Mouse (Mus musculus): Measurements from ENCODE around the gene 2210016L21Rik. TPM values are rescaled to one million over a fixed set of nuclear protein-coding genes. Genes with fewer than 3 reads are reported as not detected.

Gene 2210016L21Rik
- total and polyA plus RNA-seq, 2 experiments from 2014 or later, result 16.0 to 32.2 TPM

- Histone ChIP-seq H3K4me1 (ENCODE audit: control insufficient read depth, insufficient read depth) (no peaks in the 10 kb centered on the region), H3K27ac (ENCODE audit: low read depth) (no peak overlapping the region), H3K4me3 (ENCODE audit: low read depth, low read length) (no peak overlapping the region), H3K4me2 (ENCODE audit: low read depth, low read length) (no peak overlapping the region), H3K9me3 (replicated peaks; ENCODE audit: control insufficient read depth, low read length) (no peaks in the 10 kb centered on the region), H3K27me3 (ENCODE audit: control insufficient read depth, insufficient read depth, low read length) (0 out of 2 replicates have a peak, but pooled peaks cover 3% of the 10 kb centered on the region), H3K9ac (replicated peaks; ENCODE audit: low read depth, low read length) (no peak overlapping the region), H3K36me3 (replicated peaks; ENCODE audit: control insufficient read depth, insufficient read depth, low read length) (0 out of 2 replicates have a peak, but pooled peaks cover 18% of the 10 kb centered on the region)
- 52% methylated on average over 1 of the region's 1 CpGs for WGBS
- DNase-seq (ENCODE audit: low spot score) (peak; percentile 15), ATAC-seq (ENCODE audit: insufficient read depth, low read depth) (0 out of 2 replicates have a peak, but pooled peaks have one; percentile 36)
- TF ChIP-seq EP300 (IDR thresholded peaks at IDR 0.05; ENCODE audit: low read depth) (no peak), CTCF (IDR thresholded peaks at IDR 0.05; ENCODE audit: low read depth) (peak; percentile 80)
Observed at GRCm38 (mm10) chr5:114902413-114902812, 39.5 kb upstream of the 2210016L21Rik start.

GRCm38 (mm10) chr5:114908598-114909305, 33.2 kb upstream of the 2210016L21Rik start:
- 53% methylated on average over 13 of the region's 13 CpGs for WGBS
- H3K4me1 ChIP-seq (ENCODE audit: control insufficient read depth, insufficient read depth), result no peaks in the 10 kb centered on the region
- TF ChIP-seq CTCF (IDR thresholded peaks at IDR 0.05; ENCODE audit: low read depth) (no peak), EP300 (IDR thresholded peaks at IDR 0.05; ENCODE audit: low read depth) (no peak)
- H3K9me3 ChIP-seq (replicated peaks; ENCODE audit: control insufficient read depth, low read length), result no peaks in the 10 kb centered on the region
- no peak overlapping the region for H3K27ac ChIP-seq (ENCODE audit: low read depth)
- H3K9ac ChIP-seq (replicated peaks; ENCODE audit: low read depth, low read length), result no peak overlapping the region
- H3K4me3 ChIP-seq (ENCODE audit: low read depth, low read length), result no peak overlapping the region
- H3K27me3 ChIP-seq (ENCODE audit: control insufficient read depth, insufficient read depth, low read length), result no peaks in the 10 kb centered on the region
- 0 out of 2 replicates have a peak, but pooled peaks cover 23% of the 10 kb centered on the region for H3K36me3 ChIP-seq (replicated peaks; ENCODE audit: control insufficient read depth, insufficient read depth, low read length)
- ATAC-seq (ENCODE audit: insufficient read depth, low read depth) (no peak), DNase-seq (ENCODE audit: low spot score) (no peak)
- no peak overlapping the region for H3K4me2 ChIP-seq (ENCODE audit: low read depth, low read length)

- Histone ChIP-seq H3K9me3 (replicated peaks; ENCODE audit: control insufficient read depth, low read length) (no peaks in the 10 kb centered on the region), H3K4me1 (ENCODE audit: control insufficient read depth, insufficient read depth) (no peaks in the 10 kb centered on the region), H3K27ac (ENCODE audit: low read depth) (no peak overlapping the region), H3K9ac (replicated peaks; ENCODE audit: low read depth, low read length) (no peak overlapping the region), H3K4me3 (ENCODE audit: low read depth, low read length) (no peak overlapping the region), H3K4me2 (ENCODE audit: low read depth, low read length) (no peak overlapping the region), H3K27me3 (ENCODE audit: control insufficient read depth, insufficient read depth, low read length) (no peaks in the 10 kb centered on the region), H3K36me3 (replicated peaks; ENCODE audit: control insufficient read depth, insufficient read depth, low read length) (0 out of 2 replicates have a peak, but pooled peaks cover 5% of the 10 kb centered on the region)
- no peak for TF ChIP-seq CTCF (IDR thresholded peaks at IDR 0.05; ENCODE audit: low read depth)
- no peak for TF ChIP-seq EP300 (IDR thresholded peaks at IDR 0.05; ENCODE audit: low read depth)
- 40% methylated on average over 4 of the region's 4 CpGs for WGBS
- no peak for DNase-seq (ENCODE audit: low spot score)
- no peak for ATAC-seq (ENCODE audit: insufficient read depth, low read depth)
Observed at GRCm38 (mm10) chr5:114913686-114914085, 28.3 kb upstream of the 2210016L21Rik start.

- Histone ChIP-seq H3K9ac (replicated peaks; ENCODE audit: low read depth, low read length) (no peak overlapping the region), H3K4me2 (ENCODE audit: low read depth, low read length) (no peak overlapping the region), H3K9me3 (replicated peaks; ENCODE audit: control insufficient read depth, low read length) (no peaks in the 10 kb centered on the region), H3K27ac (ENCODE audit: low read depth) (no peak overlapping the region), H3K27me3 (ENCODE audit: control insufficient read depth, insufficient read depth, low read length) (no peaks in the 10 kb centered on the region), H3K36me3 (replicated peaks; ENCODE audit: control insufficient read depth, insufficient read depth, low read length) (0 out of 2 replicates have a peak, but pooled peaks cover 5% of the 10 kb centered on the region), H3K4me3 (ENCODE audit: low read depth, low read length) (no peak overlapping the region), H3K4me1 (ENCODE audit: control insufficient read depth, insufficient read depth) (no peaks in the 10 kb centered on the region)
- ATAC-seq (ENCODE audit: insufficient read depth, low read depth) (no peak), DNase-seq (ENCODE audit: low spot score) (no peak)
- WGBS, result 60% methylated on average over 8 of the region's 8 CpGs
- no peak for TF ChIP-seq EP300 (IDR thresholded peaks at IDR 0.05; ENCODE audit: low read depth)
- no peak for TF ChIP-seq CTCF (IDR thresholded peaks at IDR 0.05; ENCODE audit: low read depth)
Observed at GRCm38 (mm10) chr5:114914855-114915254, 27.1 kb upstream of the 2210016L21Rik start.

- no peaks in the 10 kb centered on the region for H3K9me3 ChIP-seq (replicated peaks; ENCODE audit: control insufficient read depth, low read length)
- 0 out of 2 replicates have a peak, but pooled peaks cover 5% of the 10 kb centered on the region for H3K36me3 ChIP-seq (replicated peaks; ENCODE audit: control insufficient read depth, insufficient read depth, low read length)
- 63% methylated on average over 5 of the region's 5 CpGs for WGBS
- H3K4me2 ChIP-seq (ENCODE audit: low read depth, low read length), result no peak overlapping the region
- no peak for ATAC-seq (ENCODE audit: insufficient read depth, low read depth)
- H3K27ac ChIP-seq (ENCODE audit: low read depth), result no peak overlapping the region
- no peaks in the 10 kb centered on the region for H3K27me3 ChIP-seq (ENCODE audit: control insufficient read depth, insufficient read depth, low read length)
- H3K9ac ChIP-seq (replicated peaks; ENCODE audit: low read depth, low read length), result no peak overlapping the region
- DNase-seq (ENCODE audit: low spot score), result no peak
- no peak for TF ChIP-seq CTCF (IDR thresholded peaks at IDR 0.05; ENCODE audit: low read depth)
- no peak for TF ChIP-seq EP300 (IDR thresholded peaks at IDR 0.05; ENCODE audit: low read depth)
- H3K4me1 ChIP-seq (ENCODE audit: control insufficient read depth, insufficient read depth), result no peaks in the 10 kb centered on the region
- no peak overlapping the region for H3K4me3 ChIP-seq (ENCODE audit: low read depth, low read length)
Observed at GRCm38 (mm10) chr5:114915854-114916253, 26.1 kb upstream of the 2210016L21Rik start.

Measured in heart, postnatal 0 days (tissue).